Mouse (Mus musculus): ENCODE results near the gene Mrpl42. TPM values are rescaled to one million over a fixed set of nuclear protein-coding genes. Genes with fewer than 3 reads are reported as not detected.

Gene Mrpl42
- polyA plus RNA-seq, 1 experiment, result 27.3 TPM

- no peak for DNase-seq (ENCODE audit: low read depth in 1 of 2, low spot score in 2 of 2)
- TF ChIP-seq CTCF (IDR thresholded peaks at IDR 0.05; ENCODE audit: extremely low read depth, insufficient read depth, insufficient read length, insufficient replicate concordance) (no peak), POLR2A (IDR thresholded peaks at IDR 0.05; ENCODE audit: low read depth, low read length) (no peak)
- Histone ChIP-seq H3K27me3 (ENCODE audit: control insufficient read depth, insufficient read depth, low read length) (no peaks in the 10 kb centered on the region), H3K4me1 (ENCODE audit: control insufficient read depth, insufficient read depth, insufficient read length) (no peaks in the 10 kb centered on the region), H3K4me3 (ENCODE audit: extremely low read depth, insufficient read depth, insufficient read length) (no peak overlapping the region), H3K27ac (ENCODE audit: insufficient read depth, low read length) (no peak overlapping the region), H3K36me3 (ENCODE audit: control insufficient read depth, insufficient read depth, low read length) (peaks cover 2% of the 10 kb centered on the region; the same call in 1 of the 2 replicates)
- WGBS, result 89% methylated on average over 11 of the region's 11 CpGs
Observed at GRCm38 (mm10) chr10:95477516-95477915, 24.2 kb downstream of the Mrpl42 start.

GRCm38 (mm10) chr10:95475923-95476322 is 25.8 kb downstream of the Mrpl42 start:
- Histone ChIP-seq H3K36me3 (ENCODE audit: control insufficient read depth, insufficient read depth, low read length) (peaks cover 2% of the 10 kb centered on the region; the same call in 1 of the 2 replicates), H3K4me3 (ENCODE audit: extremely low read depth, insufficient read depth, insufficient read length) (no peak overlapping the region), H3K4me1 (ENCODE audit: control insufficient read depth, insufficient read depth, insufficient read length) (no peaks in the 10 kb centered on the region), H3K27ac (ENCODE audit: insufficient read depth, low read length) (no peak overlapping the region), H3K27me3 (ENCODE audit: control insufficient read depth, insufficient read depth, low read length) (no peaks in the 10 kb centered on the region)
- peak; percentile 52 to 78 for DNase-seq (ENCODE audit: low read depth in 1 of 2, low spot score in 2 of 2)
- WGBS, result 11% methylated on average over 10 of the region's 10 CpGs
- TF ChIP-seq CTCF (IDR thresholded peaks at IDR 0.05; ENCODE audit: extremely low read depth, insufficient read depth, insufficient read length, insufficient replicate concordance) (peak; percentile 95), POLR2A (IDR thresholded peaks at IDR 0.05; ENCODE audit: low read depth, low read length) (no peak)

GRCm38 (mm10) chr10:95471889-95472547 is 29.7 kb downstream of the Mrpl42 start:
- H3K4me1 ChIP-seq (ENCODE audit: control insufficient read depth, insufficient read depth, insufficient read length), result no peaks in the 10 kb centered on the region

GRCm38 (mm10) chr10:95471186-95471585 is 30.6 kb downstream of the Mrpl42 start:
- H3K27ac ChIP-seq (ENCODE audit: insufficient read depth, low read length), result no peak overlapping the region
- no peak overlapping the region for H3K4me3 ChIP-seq (ENCODE audit: extremely low read depth, insufficient read depth, insufficient read length)
- DNase-seq (ENCODE audit: low read depth in 1 of 2, low spot score in 2 of 2), result no peak
- no peaks in the 10 kb centered on the region for H3K27me3 ChIP-seq (ENCODE audit: control insufficient read depth, insufficient read depth, low read length)
- no peak for TF ChIP-seq CTCF (IDR thresholded peaks at IDR 0.05; ENCODE audit: extremely low read depth, insufficient read depth, insufficient read length, insufficient replicate concordance)
- no peak for TF ChIP-seq POLR2A (IDR thresholded peaks at IDR 0.05; ENCODE audit: low read depth, low read length)
- H3K4me1 ChIP-seq (ENCODE audit: control insufficient read depth, insufficient read depth, insufficient read length), result no peaks in the 10 kb centered on the region
- H3K36me3 ChIP-seq (ENCODE audit: control insufficient read depth, insufficient read depth, low read length), result no peaks in the 10 kb centered on the region
- WGBS, result 64% methylated on average over 3 of the region's 3 CpGs

More at GRCm38 (mm10) chr10:95471889-95472547, 29.7 kb downstream of the Mrpl42 start:
- DNase-seq (ENCODE audit: low read depth in 1 of 2, low spot score in 2 of 2), result no peak
- Histone ChIP-seq H3K27me3 (ENCODE audit: control insufficient read depth, insufficient read depth, low read length) (no peaks in the 10 kb centered on the region), H3K27ac (ENCODE audit: insufficient read depth, low read length) (no peak overlapping the region), H3K36me3 (ENCODE audit: control insufficient read depth, insufficient read depth, low read length) (no peaks in the 10 kb centered on the region), H3K4me3 (ENCODE audit: extremely low read depth, insufficient read depth, insufficient read length) (no peak overlapping the region)
- TF ChIP-seq POLR2A (IDR thresholded peaks at IDR 0.05; ENCODE audit: low read depth, low read length), result no peak
- no peak for TF ChIP-seq CTCF (IDR thresholded peaks at IDR 0.05; ENCODE audit: extremely low read depth, insufficient read depth, insufficient read length, insufficient replicate concordance)
- WGBS, result 88% methylated on average over 11 of the region's 11 CpGs

GRCm38 (mm10) chr10:95468894-95469293 is 32.8 kb downstream of the Mrpl42 start:
- 88% methylated on average over 4 of the region's 4 CpGs for WGBS
- DNase-seq (ENCODE audit: low read depth in 1 of 2, low spot score in 2 of 2), result no peak
- Histone ChIP-seq H3K4me3 (ENCODE audit: extremely low read depth, insufficient read depth, insufficient read length) (no peak overlapping the region), H3K36me3 (ENCODE audit: control insufficient read depth, insufficient read depth, low read length) (no peaks in the 10 kb centered on the region), H3K27me3 (ENCODE audit: control insufficient read depth, insufficient read depth, low read length) (no peaks in the 10 kb centered on the region), H3K27ac (ENCODE audit: insufficient read depth, low read length) (no peak overlapping the region), H3K4me1 (ENCODE audit: control insufficient read depth, insufficient read depth, insufficient read length) (no peaks in the 10 kb centered on the region)
- TF ChIP-seq POLR2A (IDR thresholded peaks at IDR 0.05; ENCODE audit: low read depth, low read length) (no peak), CTCF (IDR thresholded peaks at IDR 0.05; ENCODE audit: extremely low read depth, insufficient read depth, insufficient read length, insufficient replicate concordance) (no peak)

- Histone ChIP-seq H3K4me1 (ENCODE audit: control insufficient read depth, insufficient read depth, insufficient read length) (no peaks in the 10 kb centered on the region), H3K27ac (ENCODE audit: insufficient read depth, low read length) (no peak overlapping the region), H3K36me3 (ENCODE audit: control insufficient read depth, insufficient read depth, low read length) (no peaks in the 10 kb centered on the region), H3K4me3 (ENCODE audit: extremely low read depth, insufficient read depth, insufficient read length) (no peak overlapping the region), H3K27me3 (ENCODE audit: control insufficient read depth, insufficient read depth, low read length) (no peaks in the 10 kb centered on the region)
- no peak for TF ChIP-seq CTCF (IDR thresholded peaks at IDR 0.05; ENCODE audit: extremely low read depth, insufficient read depth, insufficient read length, insufficient replicate concordance)
- TF ChIP-seq POLR2A (IDR thresholded peaks at IDR 0.05; ENCODE audit: low read depth, low read length), result no peak
- no peak for DNase-seq (ENCODE audit: low read depth in 1 of 2, low spot score in 2 of 2)
- WGBS, result 75% methylated on average over 4 of the region's 4 CpGs
Observed at GRCm38 (mm10) chr10:95465485-95465896, 36.2 kb downstream of the Mrpl42 start.

GRCm38 (mm10) chr10:95464527-95464926 is 37.2 kb downstream of the Mrpl42 start:
- Histone ChIP-seq H3K27me3 (ENCODE audit: control insufficient read depth, insufficient read depth, low read length) (no peaks in the 10 kb centered on the region), H3K4me1 (ENCODE audit: control insufficient read depth, insufficient read depth, insufficient read length) (no peaks in the 10 kb centered on the region), H3K27ac (ENCODE audit: insufficient read depth, low read length) (no peak overlapping the region), H3K4me3 (ENCODE audit: extremely low read depth, insufficient read depth, insufficient read length) (no peak overlapping the region), H3K36me3 (ENCODE audit: control insufficient read depth, insufficient read depth, low read length) (no peaks in the 10 kb centered on the region)
- TF ChIP-seq POLR2A (IDR thresholded peaks at IDR 0.05; ENCODE audit: low read depth, low read length) (no peak), CTCF (IDR thresholded peaks at IDR 0.05; ENCODE audit: extremely low read depth, insufficient read depth, insufficient read length, insufficient replicate concordance) (no peak)
- WGBS, result 91% methylated on average over 6 of the region's 6 CpGs
- DNase-seq (ENCODE audit: low read depth in 1 of 2, low spot score in 2 of 2), result no peak
